Mouse (Mus musculus) kidney, adult 2 months (tissue): ENCODE data around the gene Sgpl1. TPM values are rescaled to one million over a fixed set of nuclear protein-coding genes. Genes with fewer than 3 reads are reported as not detected.
A peak's percentile ranks its signal among the peaks of the same experiment; 100 is the strongest.

Source experiments
- DNase-seq: peaks from one replicate; pipeline ENCODE4 v3.0.0; 2021
- H3K27ac ChIP-seq: fragments of 200-500 bp; 2 replicates; pipeline ENCODE4 v1.5.1; 2012; ENCODE audit warnings: low read depth, low read length, control low read depth, inconsistent platforms; ENCODE audit not compliant: insufficient read depth
- H3K27me3 ChIP-seq: fragments of 200-500 bp; replicated peaks from 2 replicates; pipeline ENCODE4 v1.6.1; 2012; ENCODE audit warnings: mild to moderate bottlenecking, moderate library complexity, low read length, inconsistent platforms; ENCODE audit not compliant: control insufficient read depth, insufficient read depth
- H3K36me3 ChIP-seq: fragments of 200-500 bp; 2 replicates; pipeline ENCODE4 v1.6.1; 2012; ENCODE audit warnings: mild to moderate bottlenecking, moderate library complexity, low read length, inconsistent platforms; ENCODE audit not compliant: control insufficient read depth, insufficient read depth
- H3K4me1 ChIP-seq: fragments of 200-500 bp; 2 replicates; pipeline ENCODE4 v1.6.1; 2011; ENCODE audit warnings: low read length; ENCODE audit not compliant: control insufficient read depth, insufficient read depth
- H3K4me3 ChIP-seq: fragments of 200-500 bp; 2 replicates; pipeline ENCODE4 v1.5.1; 2011; ENCODE audit warnings: mild to moderate bottlenecking, low read depth, low read length, control low read depth; ENCODE audit not compliant: insufficient read depth
- CTCF ChIP-seq: fragments of 200-500 bp; conservative IDR thresholded peaks from 2 replicates; pipeline ENCODE4 v1.5.1; 2011; ENCODE audit warnings: low read depth, mild to moderate bottlenecking, control low read depth, low read length, moderate library complexity, mixed read lengths; ENCODE audit not compliant: insufficient read depth, insufficient read length
- POLR2A ChIP-seq: fragments of 200-500 bp; IDR thresholded peaks from one replicate; pipeline ENCODE4 v1.6.1; 2011; ENCODE audit warnings: low read depth, low read length, control low read depth
- WGBS: fragments of 180-500 bp; shearing (Covaris S2); methylation state at CpG from one replicate; pipeline ENCODE4 v1.1.7; 2018; 5-methylcytosine and 5-hydroxymethylcytosine counted together
- polyA plus RNA-seq: library from polyadenylated mRNA; depleted of rRNA; stranded (reverse); fragments of >200 nt; gene quantifications from 2 replicates; pipeline ENCODE4 v1.2.3, GENCODE M21; 2012; rRNA removed

The Sgpl1 gene
- 37.8 and 39.7 TPM in 2 replicates for polyA plus RNA-seq

DNA sequence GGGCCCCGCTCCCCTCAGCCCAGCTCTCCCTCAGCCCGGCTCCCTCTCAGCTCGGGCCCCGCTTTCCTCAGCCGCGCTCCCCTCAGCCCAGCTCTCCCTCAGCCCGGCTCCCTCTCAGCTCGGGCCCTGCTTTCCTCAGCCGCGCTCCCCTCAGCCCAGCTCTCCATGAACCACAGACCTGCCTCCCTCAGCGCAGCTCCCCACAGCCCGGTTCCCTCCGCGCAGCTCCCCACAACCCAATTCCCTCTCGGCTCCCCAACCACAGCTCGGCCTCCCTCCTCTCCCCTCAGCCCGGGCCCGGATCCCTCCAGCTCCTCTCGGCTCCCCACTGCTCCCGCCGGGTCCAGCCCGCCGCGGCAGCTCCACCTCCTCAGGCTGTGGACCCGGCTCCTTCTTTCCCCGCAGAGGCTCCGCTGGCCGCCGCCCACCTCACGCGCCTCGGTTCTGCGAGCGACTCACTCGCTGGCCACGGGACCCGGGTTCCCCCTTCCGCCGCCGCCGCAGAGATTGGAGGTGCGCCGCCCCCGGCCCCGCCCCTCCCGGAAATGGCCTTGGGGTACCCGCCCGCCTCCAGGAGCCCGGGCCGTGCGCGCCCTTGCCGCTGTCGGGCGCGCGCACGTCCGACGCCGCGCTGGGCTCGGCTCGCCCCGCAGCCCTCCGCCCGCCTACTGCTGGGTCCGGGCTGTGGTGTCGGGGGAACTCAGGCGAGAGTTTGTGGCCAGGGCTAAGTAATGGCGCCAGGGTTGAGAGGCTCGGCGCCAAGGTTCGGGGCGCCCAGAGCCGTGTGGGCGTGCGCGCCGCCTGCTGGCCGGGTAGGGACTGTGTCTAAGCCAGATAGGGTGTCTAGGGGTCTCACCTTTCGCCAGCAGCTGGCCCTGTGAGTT, at the start of gene Sgpl1:
Gene Sgpl1, minus strand, starts transcription at position 547 of the 884 bp plus-strand sequence.
- H3K4me3 ChIP-seq: peak within 1 kb of the TSS; percentile 90
- TF ChIP-seq CTCF (peak; percentile 66), POLR2A (peak; percentile 28)
- H3K27me3 ChIP-seq: no peaks in the 10 kb centered on the region
- under 1% methylated on average over 82 of the region's 82 CpGs for WGBS
- H3K36me3 ChIP-seq: no peaks in the 10 kb centered on the region
- DNase-seq: peak; percentile 93
- peaks cover 8% of the 10 kb centered on the region; the same call in 1 of the 2 replicates for H3K4me1 ChIP-seq
- peak within 1 kb of the TSS; percentile 83 for H3K27ac ChIP-seq

DNA sequence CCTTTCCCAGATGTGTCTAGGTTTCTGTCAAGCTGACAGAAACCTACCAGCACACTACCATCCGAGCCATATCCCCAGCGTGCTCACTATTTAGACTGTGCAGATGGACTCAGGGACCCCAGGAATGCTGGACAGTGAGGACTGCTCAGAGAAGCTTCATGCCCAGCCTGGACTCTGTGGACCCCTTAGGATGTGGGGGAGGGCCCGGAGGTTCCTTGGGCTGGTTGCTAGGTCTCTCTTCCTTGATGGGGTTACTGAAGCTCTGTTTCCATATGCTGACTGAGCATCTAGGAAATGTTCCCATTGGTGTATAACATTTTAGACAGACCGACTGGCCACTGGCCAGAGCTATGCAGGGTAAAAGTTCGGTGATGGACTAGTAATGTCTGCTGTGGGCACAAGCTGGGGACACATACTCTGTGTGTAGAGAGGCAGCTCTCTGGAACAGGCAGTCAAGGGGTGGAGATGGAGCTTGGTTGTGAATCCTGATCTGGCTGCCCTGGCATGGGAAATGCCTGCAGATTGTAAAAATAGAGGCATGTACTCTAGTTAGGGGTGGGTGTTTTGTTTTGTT, 48.3 kb upstream of the Sgpl1 start:
- Histone ChIP-seq H3K27me3 (no peaks in the 10 kb centered on the region), H3K36me3 (no peaks in the 10 kb centered on the region), H3K4me1 (no peaks in the 10 kb centered on the region), H3K4me3 (no peak overlapping the region), H3K27ac (no peak overlapping the region)
- 84% methylated on average over 5 of the region's 5 CpGs for WGBS
- DNase-seq: no peak
- TF ChIP-seq CTCF (no peak), POLR2A (no peak)

DNA sequence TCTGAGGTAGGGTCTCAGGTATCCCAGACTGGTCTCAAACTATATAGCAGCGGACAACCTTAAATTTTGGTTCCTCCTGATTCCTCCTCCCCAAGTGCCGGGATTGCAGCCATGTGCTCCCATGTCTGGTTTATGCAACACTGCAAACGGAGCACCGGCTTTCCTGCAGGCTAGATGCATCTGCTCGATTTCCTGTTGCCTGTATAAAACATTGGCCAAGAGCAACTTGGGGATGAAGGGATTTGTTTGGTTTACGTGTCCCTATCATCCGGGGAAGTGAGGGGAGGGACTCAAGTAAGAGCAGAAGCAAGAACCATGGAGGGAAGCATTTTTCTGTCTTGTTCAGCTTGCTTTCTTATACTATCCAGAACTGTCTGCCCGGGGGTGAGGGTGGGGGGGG, 47.7 kb upstream of the Sgpl1 start:
- H3K27ac ChIP-seq: no peak overlapping the region
- H3K36me3 ChIP-seq: no peaks in the 10 kb centered on the region
- H3K27me3 ChIP-seq: no peaks in the 10 kb centered on the region
- H3K4me1 ChIP-seq: no peaks in the 10 kb centered on the region
- H3K4me3 ChIP-seq: no peak overlapping the region
- 68% methylated on average over 8 of the region's 8 CpGs for WGBS
- TF ChIP-seq POLR2A (no peak), CTCF (no peak)
- no peak for DNase-seq

DNA sequence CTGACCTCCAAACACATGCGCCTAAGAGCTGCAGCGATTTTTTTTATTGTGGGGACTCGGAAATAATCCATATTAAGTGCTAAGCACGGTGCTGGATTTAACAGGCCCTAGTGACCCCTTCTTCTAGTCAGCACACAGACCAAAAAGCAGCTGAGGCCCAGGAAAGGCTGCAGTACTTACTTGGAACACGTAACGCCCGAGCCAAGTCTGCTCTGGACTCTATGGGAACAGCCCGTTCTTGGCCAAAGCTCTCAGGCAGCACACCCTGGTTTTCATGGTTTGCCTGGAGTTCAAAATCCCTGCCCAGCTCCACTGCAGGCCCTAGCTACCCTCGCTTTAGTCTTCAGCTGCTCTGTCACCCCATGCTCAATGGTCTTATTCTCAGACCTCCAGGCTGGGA, 47.1 kb upstream of the Sgpl1 start:
- no peaks in the 10 kb centered on the region for H3K36me3 ChIP-seq
- 81% methylated on average over 9 of the region's 9 CpGs for WGBS
- no peak overlapping the region for H3K4me3 ChIP-seq
- DNase-seq: no peak
- H3K27me3 ChIP-seq: no peaks in the 10 kb centered on the region
- no peak overlapping the region for H3K27ac ChIP-seq
- no peak for TF ChIP-seq CTCF
- TF ChIP-seq POLR2A: no peak
- no peaks in the 10 kb centered on the region for H3K4me1 ChIP-seq

DNA sequence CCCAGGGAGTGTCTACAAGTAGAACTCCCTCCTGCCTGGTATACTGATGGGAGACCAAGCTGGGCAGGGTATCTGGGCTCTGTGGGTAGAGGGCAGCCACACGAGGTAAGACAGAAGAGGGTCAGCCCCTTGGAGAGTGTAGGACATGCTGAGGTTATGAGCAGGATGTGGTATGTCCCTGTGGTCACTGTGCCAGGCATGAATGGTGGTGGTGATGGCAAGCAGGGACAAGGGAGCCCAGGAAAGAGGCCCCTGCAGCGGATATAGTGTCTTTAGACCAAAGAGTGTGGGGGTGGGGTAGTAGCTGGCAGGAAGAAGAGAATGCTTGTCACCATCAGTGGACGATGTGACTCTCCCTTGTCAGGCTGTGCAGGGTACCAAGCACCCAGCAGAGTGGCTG, 40.5 kb upstream of the Sgpl1 start:
- no peaks in the 10 kb centered on the region for H3K27me3 ChIP-seq
- DNase-seq: no peak
- H3K4me3 ChIP-seq: no peak overlapping the region
- H3K36me3 ChIP-seq: no peaks in the 10 kb centered on the region
- TF ChIP-seq CTCF: no peak
- no peak for TF ChIP-seq POLR2A
- no peak overlapping the region for H3K27ac ChIP-seq
- WGBS: 73% methylated on average over 3 of the region's 3 CpGs
- H3K4me1 ChIP-seq: no peaks in the 10 kb centered on the region

DNA sequence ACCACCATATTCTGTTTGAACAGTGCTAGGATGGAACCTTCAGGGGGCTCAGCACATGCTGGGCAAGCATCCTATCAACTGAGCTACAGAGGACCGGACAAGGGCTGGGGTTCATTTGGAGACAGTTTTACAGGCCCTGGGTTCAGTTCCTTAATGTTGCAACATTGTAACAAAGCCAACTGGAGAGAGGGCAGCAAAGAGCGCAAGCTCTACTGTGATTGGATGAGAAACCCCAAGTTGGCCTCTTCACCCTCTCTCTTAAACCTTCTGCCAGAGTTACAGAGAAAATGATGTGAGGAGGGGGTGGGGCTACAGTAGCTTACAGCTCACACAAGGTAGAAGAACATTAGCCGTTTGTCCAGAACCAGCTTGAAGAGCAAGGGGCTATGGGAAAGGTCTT, 39.5 kb upstream of the Sgpl1 start:
- WGBS: 73% methylated on average over 3 of the region's 3 CpGs

DNA sequence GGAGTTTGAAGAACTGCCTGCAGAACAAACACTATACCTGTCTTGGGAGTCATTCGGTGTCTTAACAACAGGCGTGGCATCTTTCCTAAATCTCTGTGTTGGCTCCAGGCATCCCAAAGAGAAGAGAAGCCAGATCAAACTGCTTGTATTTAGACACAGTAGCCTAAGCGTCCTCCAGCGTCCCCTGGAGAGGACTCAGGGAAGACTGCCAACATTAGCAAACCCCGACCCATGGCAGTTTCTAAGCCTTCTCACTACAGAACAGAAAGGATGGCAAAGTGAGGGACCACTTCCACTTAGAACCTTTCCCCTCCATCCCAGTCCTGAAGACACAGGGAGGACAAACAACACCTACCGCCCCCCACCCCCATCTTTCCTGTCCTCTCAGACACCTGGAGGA, 32.4 kb upstream of the Sgpl1 start:
- H3K4me1 ChIP-seq: no peaks in the 10 kb centered on the region
- no peak for DNase-seq
- no peaks in the 10 kb centered on the region for H3K36me3 ChIP-seq
- H3K27me3 ChIP-seq: no peaks in the 10 kb centered on the region
- no peak overlapping the region for H3K27ac ChIP-seq
- TF ChIP-seq POLR2A (no peak), CTCF (no peak)
- no peak overlapping the region for H3K4me3 ChIP-seq
- WGBS: 67% methylated on average over 6 of the region's 6 CpGs

More for the DNA sequence above, 39.5 kb upstream of the Sgpl1 start:
- no peaks in the 10 kb centered on the region for H3K4me1 ChIP-seq
- H3K4me3 ChIP-seq: no peak overlapping the region
- H3K36me3 ChIP-seq: no peaks in the 10 kb centered on the region
- no peak for TF ChIP-seq CTCF
- no peak for TF ChIP-seq POLR2A
- no peaks in the 10 kb centered on the region for H3K27me3 ChIP-seq
- peak; percentile 12 for DNase-seq
- H3K27ac ChIP-seq: no peak overlapping the region
